Mouse (Mus musculus): ENCODE data around the gene Slc25a10.

Slc25a10 gene

GRCm38 (mm10) chr11:120491317-120492023 is at the start of gene Slc25a10:
Slc25a10 (plus strand) TSS chr11:120491840.
- peak; percentile 95 for DNase-seq (ENCODE audit: low spot score)

GRCm38 (mm10) chr11:120442344-120442743 is 49.3 kb upstream of the Slc25a10 start, which contains the start of gene Tspan10:
Tspan10 (plus strand) TSS chr11:120442644.
- DNase-seq (ENCODE audit: low spot score), result no peak

DNA sequence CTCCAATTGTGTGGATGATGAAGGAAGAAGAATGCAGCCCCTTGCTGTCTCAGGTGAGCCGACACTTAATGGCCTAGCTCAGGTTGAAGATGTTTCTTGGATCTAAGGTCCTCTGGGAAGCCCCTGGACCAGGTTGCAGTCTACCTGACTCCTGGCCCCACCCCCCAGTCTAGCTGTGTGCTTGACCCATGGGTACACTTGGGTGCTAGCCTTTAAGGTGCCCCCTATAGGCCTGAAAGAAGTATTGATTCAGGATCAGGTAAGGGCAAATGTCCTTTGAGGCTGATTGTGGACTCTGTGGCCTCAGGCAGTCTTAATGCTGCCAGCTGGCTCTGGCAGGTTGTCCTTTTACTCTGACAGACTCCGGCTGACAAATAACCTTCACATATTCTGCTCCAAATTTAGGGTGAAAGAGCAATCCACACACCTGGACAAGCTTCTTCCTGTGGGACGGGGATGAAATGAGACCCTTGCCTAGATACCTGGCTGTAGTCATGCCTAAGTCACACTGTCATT is 48.8 kb upstream of the Slc25a10 start:
- no peak for DNase-seq (ENCODE audit: low spot score)

DNA sequence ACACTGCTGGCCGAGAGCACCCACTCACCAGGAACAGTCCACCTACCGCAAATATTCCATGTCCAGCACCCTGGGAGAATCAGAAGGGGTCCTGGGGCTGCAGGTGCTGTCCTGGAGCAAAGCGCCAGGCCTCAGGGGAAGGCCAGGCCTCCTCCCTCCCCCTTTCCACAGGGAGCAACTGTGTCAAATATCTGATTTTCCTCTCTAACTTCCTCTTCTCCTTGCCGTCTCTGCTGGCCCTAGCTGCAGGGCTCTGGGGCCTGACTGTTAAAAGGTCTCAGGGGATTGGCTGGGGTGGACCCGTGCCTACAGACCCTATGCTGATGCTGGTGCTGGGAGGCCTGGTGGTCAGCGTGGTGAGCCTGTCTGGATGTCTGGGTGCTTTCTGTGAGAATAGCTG is 47.5 kb upstream of the Slc25a10 start:
- DNase-seq (ENCODE audit: low spot score), result no peak

GRCm38 (mm10) chr11:120445475-120445874 is 46.2 kb upstream of the Slc25a10 start:
- DNase-seq (ENCODE audit: low spot score), result no peak

- DNase-seq (ENCODE audit: low spot score), result no peak
Observed at GRCm38 (mm10) chr11:120447179-120447578, 44.5 kb upstream of the Slc25a10 start.

GRCm38 (mm10) chr11:120452246-120452645 is 39.4 kb upstream of the Slc25a10 start:
- DNase-seq (ENCODE audit: low spot score), result no peak

- DNase-seq (ENCODE audit: low spot score), result no peak
Observed at GRCm38 (mm10) chr11:120453306-120453705, 38.3 kb upstream of the Slc25a10 start, which contains the start of gene Pde6g. Pde6g (minus strand) TSS chr11:120453500.

GRCm38 (mm10) chr11:120454965-120455364 is 36.7 kb upstream of the Slc25a10 start:
- no peak for DNase-seq (ENCODE audit: low spot score)

DNA sequence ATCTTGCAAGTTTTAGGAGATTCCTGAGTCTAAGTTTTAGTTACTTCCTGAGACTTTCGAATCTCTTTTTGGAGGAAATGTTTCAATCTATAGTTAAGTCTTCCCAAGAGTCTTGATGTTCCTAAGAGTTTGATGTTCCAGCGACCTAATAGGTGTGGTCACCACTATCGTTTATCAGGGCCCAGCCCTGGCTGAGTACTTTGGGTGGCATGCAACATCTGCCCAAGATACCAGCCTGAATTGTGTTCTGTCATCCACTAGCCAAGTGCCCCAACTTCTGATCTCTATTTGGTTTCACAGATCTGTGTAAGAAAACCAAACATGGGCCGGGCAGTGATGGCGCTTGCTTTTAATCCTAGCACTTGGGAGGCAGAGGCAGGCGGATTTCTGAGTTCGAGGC is 36.2 kb upstream of the Slc25a10 start:
- no peak for DNase-seq (ENCODE audit: low spot score)

DNA sequence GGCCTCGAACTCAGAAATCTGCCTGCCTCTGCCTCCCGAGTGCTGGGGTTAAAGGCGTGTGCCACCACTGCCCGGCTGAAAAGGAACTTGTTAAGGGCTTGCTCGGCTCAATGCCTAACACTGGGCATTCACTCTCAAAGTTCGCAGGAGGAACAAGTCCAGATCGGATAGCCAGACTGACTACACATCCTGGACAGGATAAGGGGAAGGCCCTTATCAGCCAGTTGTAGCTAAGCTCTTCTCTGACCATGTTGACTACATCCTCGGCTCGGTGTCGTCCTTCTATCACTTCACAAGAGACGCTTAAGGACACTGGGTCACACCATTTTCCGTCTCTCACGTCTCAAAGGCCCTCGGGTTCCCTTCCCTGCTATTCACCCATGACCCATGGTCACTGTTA is 34.3 kb upstream of the Slc25a10 start:
- no peak for DNase-seq (ENCODE audit: low spot score)

- peak; percentile 90 for DNase-seq (ENCODE audit: low spot score)
Observed at GRCm38 (mm10) chr11:120457772-120458751, 33.6 kb upstream of the Slc25a10 start, which contains the start of the genes Oxld1 and Ccdc137. Oxld1 (minus strand) TSS chr11:120458068. Ccdc137 (plus strand) TSS chr11:120458115.

GRCm38 (mm10) chr11:120458847-120459597 is 32.6 kb upstream of the Slc25a10 start:
- DNase-seq (ENCODE audit: low spot score), result peak; percentile 60

GRCm38 (mm10) chr11:120463536-120463935 is 28.1 kb upstream of the Slc25a10 start:
- DNase-seq (ENCODE audit: low spot score), result no peak

- no peak for DNase-seq (ENCODE audit: low spot score)
Observed at GRCm38 (mm10) chr11:120464365-120464764, 27.3 kb upstream of the Slc25a10 start.

DNA sequence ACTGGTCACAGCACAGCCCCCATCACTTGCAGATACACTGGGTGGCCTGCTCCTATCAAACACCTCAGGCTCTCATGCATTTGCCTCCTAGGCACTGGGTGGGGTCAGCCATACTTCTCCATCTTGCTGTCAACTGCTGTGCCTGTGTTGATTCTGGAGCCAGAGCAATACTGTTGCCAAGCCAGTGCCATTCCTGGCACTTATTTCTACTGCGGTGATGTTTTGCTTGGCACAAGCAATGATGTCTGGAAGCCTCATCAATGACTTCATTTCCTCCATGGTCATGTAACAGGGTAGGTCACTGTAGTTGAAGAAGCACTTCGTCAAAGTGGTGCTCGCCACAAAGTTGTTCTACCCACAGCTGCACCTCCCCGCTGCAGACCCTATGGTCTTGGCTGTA is 26.1 kb upstream of the Slc25a10 start:
- peak; percentile 85 for DNase-seq (ENCODE audit: low spot score)

DNA sequence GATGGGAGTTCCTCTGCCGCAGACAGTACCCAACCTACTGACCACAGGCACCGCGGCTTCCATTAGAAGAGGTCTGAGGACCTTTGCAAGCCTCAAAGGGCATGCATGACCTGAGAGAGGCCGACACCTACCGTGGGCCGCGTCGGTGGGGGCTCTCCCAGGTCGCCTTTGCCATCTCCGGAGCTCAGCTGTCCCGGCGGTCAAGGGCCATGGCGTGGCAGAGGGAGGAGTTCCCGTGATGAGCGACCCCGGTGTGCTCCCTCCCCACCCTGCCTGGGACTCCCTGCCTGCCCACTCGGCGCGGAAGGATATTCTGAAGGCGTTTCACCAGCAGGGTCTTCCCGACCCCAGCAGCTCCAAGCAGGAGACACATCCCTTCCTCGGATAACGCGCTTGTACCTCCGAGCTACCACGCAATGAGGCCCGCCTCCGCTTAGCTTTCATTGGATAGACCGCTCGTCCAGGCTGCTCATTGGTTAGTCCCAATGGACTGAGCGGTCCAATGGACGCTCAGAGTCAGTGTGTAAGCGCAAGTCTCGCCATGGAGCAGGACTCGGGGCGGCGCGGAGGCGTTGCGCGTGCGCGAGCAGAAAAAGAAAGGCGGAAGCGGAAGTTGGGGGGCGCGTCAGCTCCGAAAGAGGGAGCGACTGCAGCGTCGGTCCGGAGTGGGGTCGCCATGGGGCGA is 24.4 kb upstream of the Slc25a10 start, which contains the start of gene Arl16:
Arl16 (minus strand) TSS at position 557 of the 685 bp plus-strand sequence.
- peak; percentile 100 for DNase-seq (ENCODE audit: low spot score)

- DNase-seq (ENCODE audit: low spot score), result no peak
Observed at GRCm38 (mm10) chr11:120467736-120468092, 23.9 kb upstream of the Slc25a10 start.

- no peak for DNase-seq (ENCODE audit: low spot score)
Observed at GRCm38 (mm10) chr11:120472052-120472451, 19.6 kb upstream of the Slc25a10 start.

- DNase-seq (ENCODE audit: low spot score), result no peak
Observed at GRCm38 (mm10) chr11:120483448-120483934, 8.1 kb upstream of the Slc25a10 start.
